Mouse (Mus musculus) midbrain, embryonic 11.5 days (tissue): ENCODE data around the gene Emx2. TPM values are rescaled to one million over a fixed set of nuclear protein-coding genes. Genes with fewer than 3 reads are reported as not detected.

Experiments
- ATAC-seq: fragments of 200-750 bp; cut with Nextera tagmentation; 2 replicates; pipeline ENCODE4 v1.8.0; 2017; ENCODE audit warnings: moderate TSS enrichment, moderate library complexity; ENCODE audit not compliant: low FRiP score
- DNase-seq: peaks from one replicate; pipeline ENCODE4 v3.0.0; 2015; ENCODE audit warnings: low spot score; ENCODE audit errors: missing footprints
- H3K27ac ChIP-seq: fragments of 300-500 bp; sonication (generic); 2 replicates; pipeline ENCODE4 v1.5.1; 2014; ENCODE audit warnings: low read depth, low read length
- H3K27me3 ChIP-seq: fragments of 300-500 bp; sonication (generic); 2 replicates; pipeline ENCODE4 v1.6.1; 2014; ENCODE audit warnings: mild to moderate bottlenecking, low read length, moderate library complexity, mixed read lengths; ENCODE audit not compliant: control insufficient read depth, insufficient read depth
- H3K36me3 ChIP-seq: fragments of 300-500 bp; sonication (generic); 2 replicates; pipeline ENCODE4 v1.6.1; 2014; ENCODE audit warnings: mild to moderate bottlenecking, low read length, moderate library complexity, mixed read lengths; ENCODE audit not compliant: control insufficient read depth, insufficient read depth
- H3K4me1 ChIP-seq: fragments of 300-500 bp; sonication (generic); 2 replicates; pipeline ENCODE4 v1.6.1; 2014; ENCODE audit warnings: low read length; ENCODE audit not compliant: control insufficient read depth, insufficient read depth
- H3K4me2 ChIP-seq: fragments of 300-500 bp; sonication (generic); 2 replicates; pipeline ENCODE4 v1.6.1; 2014; ENCODE audit warnings: mild to moderate bottlenecking, moderate library complexity
- H3K4me3 ChIP-seq: fragments of 300-500 bp; sonication (generic); 2 replicates; pipeline ENCODE4 v1.5.1; 2014; ENCODE audit warnings: low read depth, low read length
- H3K9ac ChIP-seq: fragments of 300-500 bp; sonication (generic); 2 replicates; pipeline ENCODE4 v1.6.1; 2014; ENCODE audit warnings: low read length
- H3K9me3 ChIP-seq: fragments of 300-500 bp; sonication (generic); 2 replicates; pipeline ENCODE4 v1.6.1; 2016; ENCODE audit warnings: low read length; ENCODE audit not compliant: control insufficient read depth
- WGBS: fragments of 180-500 bp; shearing (Covaris S2); extraction: QIAGEN DNeasy Blood & Tissue Kit; methylation state at CpG from one replicate; pipeline ENCODE4 v1.1.7; 2014; 5-methylcytosine and 5-hydroxymethylcytosine counted together
- polyA plus RNA-seq: library from polyadenylated mRNA; unstranded; fragments of >200 nt; fragmentation: Nextera tagmentation; extraction: Ambion mirVana; gene quantifications from 2 replicates; pipeline ENCODE4 v1.2.1, GENCODE M21; 2014

Gene Emx2
- polyA plus RNA-seq, result 12.1 and 12.2 TPM in 2 replicates

GRCm38 (mm10) chr19:59457951-59458742 is at the start of gene Emx2:
Emx2 (plus strand) TSS chr19:59458372.
- peak; percentile 76 for ATAC-seq
- H3K9ac ChIP-seq, result peak within 1 kb of the TSS; percentile 58
- H3K9me3 ChIP-seq, result no peaks in the 10 kb centered on the region
- peaks cover 2% of the 10 kb centered on the region; the same call in 1 of the 2 replicates for H3K4me1 ChIP-seq
- WGBS, result 0% methylated on average over 57 of the region's 58 CpGs
- DNase-seq, result peak; percentile 98
- peak within 1 kb of the TSS; percentile 37 for H3K4me2 ChIP-seq
- H3K27ac ChIP-seq, result peak within 1 kb of the TSS; percentile 20
- H3K36me3 ChIP-seq, result no peaks in the 10 kb centered on the region
- H3K27me3 ChIP-seq, result peaks cover 91% of the 10 kb centered on the region
- H3K4me3 ChIP-seq, result peak within 1 kb of the TSS; percentile 36

- DNase-seq (peak; percentile 31), ATAC-seq (no peak)
- Histone ChIP-seq H3K4me3 (no peak overlapping the region), H3K9me3 (no peaks in the 10 kb centered on the region), H3K4me2 (no peak overlapping the region), H3K9ac (no peak overlapping the region), H3K36me3 (no peaks in the 10 kb centered on the region), H3K4me1 (no peaks in the 10 kb centered on the region), H3K27me3 (no peaks in the 10 kb centered on the region), H3K27ac (no peak overlapping the region)
- WGBS, result 58% methylated on average over 5 of the region's 5 CpGs
These were observed 44.0 kb upstream of the Emx2 start for GRCm38 (mm10) chr19:59414128-59414527.

GRCm38 (mm10) chr19:59418024-59418423 is 40.1 kb upstream of the Emx2 start:
- Histone ChIP-seq H3K9ac (no peak overlapping the region), H3K4me1 (no peaks in the 10 kb centered on the region), H3K4me3 (no peak overlapping the region), H3K27me3 (peaks cover 2% of the 10 kb centered on the region; the same call in 1 of the 2 replicates), H3K27ac (no peak overlapping the region), H3K4me2 (no peak overlapping the region), H3K36me3 (no peaks in the 10 kb centered on the region), H3K9me3 (no peaks in the 10 kb centered on the region)
- peak; percentile 59; the same call in 1 of the 2 replicates for ATAC-seq
- peak; percentile 98 for DNase-seq
- 2% methylated on average over 15 of the region's 15 CpGs for WGBS

- Histone ChIP-seq H3K4me3 (no peak overlapping the region), H3K27ac (no peak overlapping the region), H3K36me3 (no peaks in the 10 kb centered on the region), H3K9ac (no peak overlapping the region), H3K4me2 (no peak overlapping the region), H3K27me3 (peaks cover 2% of the 10 kb centered on the region; the same call in 1 of the 2 replicates), H3K4me1 (no peaks in the 10 kb centered on the region), H3K9me3 (no peaks in the 10 kb centered on the region)
- no peak for ATAC-seq
- WGBS, result 79% methylated on average over 6 of the region's 6 CpGs
- DNase-seq, result no peak
These were observed 39.5 kb upstream of the Emx2 start for GRCm38 (mm10) chr19:59418671-59419070.

GRCm38 (mm10) chr19:59422393-59422792 is 35.8 kb upstream of the Emx2 start:
- Histone ChIP-seq H3K4me2 (peak overlapping the region; percentile 39), H3K4me3 (peak overlapping the region; percentile 22), H3K4me1 (no peaks in the 10 kb centered on the region), H3K9ac (no peak overlapping the region), H3K27ac (no peak overlapping the region), H3K36me3 (no peaks in the 10 kb centered on the region), H3K27me3 (peaks cover 2% of the 10 kb centered on the region; the same call in 1 of the 2 replicates), H3K9me3 (no peaks in the 10 kb centered on the region)
- peak; percentile 89 for DNase-seq
- peak; percentile 76; the same call in 1 of the 2 replicates for ATAC-seq
- WGBS, result 3% methylated on average over 8 of the region's 8 CpGs

GRCm38 (mm10) chr19:59423685-59424084 is 34.5 kb upstream of the Emx2 start:
- ATAC-seq (no peak), DNase-seq (peak; percentile 84)
- no peak overlapping the region for H3K27ac ChIP-seq
- no peak overlapping the region for H3K4me2 ChIP-seq
- no peak overlapping the region for H3K4me3 ChIP-seq
- peaks cover 3% of the 10 kb centered on the region; the same call in 1 of the 2 replicates for H3K9me3 ChIP-seq
- H3K27me3 ChIP-seq, result peaks cover 2% of the 10 kb centered on the region; the same call in 1 of the 2 replicates
- no peak overlapping the region for H3K9ac ChIP-seq
- WGBS, result 60% methylated on average over 6 of the region's 6 CpGs
- no peaks in the 10 kb centered on the region for H3K36me3 ChIP-seq
- H3K4me1 ChIP-seq, result no peaks in the 10 kb centered on the region

GRCm38 (mm10) chr19:59424975-59425374 is 33.2 kb upstream of the Emx2 start:
- WGBS, result 85% methylated on average over 7 of the region's 7 CpGs
- peak; percentile 65 for DNase-seq
- Histone ChIP-seq H3K9ac (no peak overlapping the region), H3K4me2 (no peak overlapping the region), H3K27me3 (peaks cover 2% of the 10 kb centered on the region; the same call in 1 of the 2 replicates), H3K36me3 (no peaks in the 10 kb centered on the region), H3K4me1 (no peaks in the 10 kb centered on the region), H3K27ac (no peak overlapping the region), H3K4me3 (no peak overlapping the region), H3K9me3 (peaks cover 3% of the 10 kb centered on the region; the same call in 1 of the 2 replicates)
- ATAC-seq, result no peak

GRCm38 (mm10) chr19:59432286-59432685 is 25.9 kb upstream of the Emx2 start:
- 80% methylated on average over 6 of the region's 6 CpGs for WGBS
- Histone ChIP-seq H3K4me3 (no peak overlapping the region), H3K4me1 (no peaks in the 10 kb centered on the region), H3K27me3 (no peaks in the 10 kb centered on the region), H3K9me3 (peaks cover 3% of the 10 kb centered on the region; the same call in 1 of the 2 replicates), H3K4me2 (no peak overlapping the region), H3K36me3 (no peaks in the 10 kb centered on the region), H3K9ac (no peak overlapping the region), H3K27ac (no peak overlapping the region)
- DNase-seq (no peak), ATAC-seq (no peak)

GRCm38 (mm10) chr19:59450561-59451135 is 7.5 kb upstream of the Emx2 start:
- Histone ChIP-seq H3K9ac (no peak overlapping the region), H3K4me2 (peak overlapping the region; percentile 43)
- WGBS, result 4% methylated on average over 14 of the region's 14 CpGs

More at GRCm38 (mm10) chr19:59450561-59451135, 7.5 kb upstream of the Emx2 start:
- ATAC-seq (no peak), DNase-seq (peak; percentile 93)
- Histone ChIP-seq H3K27ac (no peak overlapping the region), H3K27me3 (peaks cover 71% of the 10 kb centered on the region), H3K4me3 (peak overlapping the region; percentile 21; the same call in 1 of the 2 replicates), H3K4me1 (peaks cover 4% of the 10 kb centered on the region; the same call in 1 of the 2 replicates), H3K9me3 (no peaks in the 10 kb centered on the region), H3K36me3 (no peaks in the 10 kb centered on the region)
